Mouse (Mus musculus) ES-Bruce4 (cell line): ENCODE data around the gene Sphk1.

Source experiments
- CTCF ChIP-seq: IDR thresholded peaks from one replicate; pipeline ENCODE4 v1.8.1; 2011; ENCODE audit warnings: low read depth, low read length
- EP300 ChIP-seq: IDR thresholded peaks from 2 replicates; pipeline ENCODE4 v1.6.1; 2011; ENCODE audit warnings: low read depth, low read length; ENCODE audit not compliant: insufficient read depth
- POLR2A ChIP-seq: IDR thresholded peaks from one replicate; pipeline ENCODE4 v1.8.1; 2011; ENCODE audit warnings: low read length; ENCODE audit not compliant: insufficient read depth

- TF ChIP-seq CTCF (no peak), POLR2A (no peak), EP300 (no peak)
These were observed 7.0 kb upstream of the Sphk1 start for GRCm38 (mm10) chr11:116523699-116524189.
